Mouse (Mus musculus) cerebellum, adult 8-10 months (tissue): ENCODE measurements around the gene Pttg1ip.

Experiments
- DNase-seq: peaks from one replicate; pipeline ENCODE4 v3.0.0; 2022

Pttg1ip gene

DNA sequence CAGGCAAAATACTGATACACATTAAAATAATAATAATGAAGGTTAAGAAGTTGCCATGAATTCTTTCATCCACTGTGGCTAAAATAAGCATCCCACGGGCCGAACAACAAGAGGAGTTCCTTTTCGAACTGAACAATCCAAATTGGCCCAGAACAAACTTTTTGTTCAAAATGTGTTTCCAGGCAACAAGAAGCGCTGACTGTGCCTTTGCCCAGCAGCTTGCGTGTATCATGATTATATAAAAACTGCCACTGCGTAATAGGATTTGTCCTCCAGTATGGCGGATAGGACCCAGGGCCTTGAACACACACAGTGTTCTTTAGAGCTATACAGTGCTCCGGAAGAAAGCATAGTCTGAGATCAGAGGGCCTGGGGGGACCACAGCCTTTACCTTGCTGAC is 27.1 kb downstream of the Pttg1ip start:
- DNase-seq, result no peak

DNA sequence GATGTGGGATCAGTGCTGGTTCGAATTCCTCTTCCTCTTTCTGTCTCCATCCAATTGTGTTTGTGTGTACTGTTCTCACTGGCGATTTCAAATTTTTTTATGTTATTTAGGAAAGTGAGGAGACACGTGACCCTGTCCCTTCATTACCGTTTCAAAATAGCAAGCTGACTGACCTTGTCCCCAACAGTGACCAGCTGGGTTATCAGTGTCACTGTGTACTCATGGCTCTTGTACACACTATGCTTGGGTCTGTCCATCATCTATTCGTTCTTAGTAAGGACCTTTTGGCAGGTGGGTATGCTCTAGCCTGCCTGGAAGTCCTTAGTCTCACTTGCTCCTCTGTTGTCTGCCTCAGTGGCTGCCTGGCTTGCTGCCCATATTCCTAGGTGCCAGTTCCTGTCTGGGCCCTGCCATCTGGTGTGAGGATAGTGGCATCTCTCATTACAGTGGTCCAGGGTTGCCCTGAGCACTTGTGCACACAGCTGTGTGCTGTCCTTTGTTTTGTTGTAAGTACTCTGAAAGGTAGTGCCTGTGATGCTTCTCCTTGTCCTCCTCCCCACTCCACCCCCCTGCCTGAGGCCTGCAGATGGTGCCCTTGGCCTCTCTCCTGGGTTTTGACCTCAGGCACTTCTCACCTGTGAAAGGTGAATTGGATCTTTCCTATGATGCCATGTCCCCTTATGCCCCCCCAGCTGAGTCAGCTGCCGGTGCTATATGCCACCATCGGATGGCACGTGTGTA is 28.9 kb downstream of the Pttg1ip start:
- DNase-seq, result peak; percentile 49

DNA sequence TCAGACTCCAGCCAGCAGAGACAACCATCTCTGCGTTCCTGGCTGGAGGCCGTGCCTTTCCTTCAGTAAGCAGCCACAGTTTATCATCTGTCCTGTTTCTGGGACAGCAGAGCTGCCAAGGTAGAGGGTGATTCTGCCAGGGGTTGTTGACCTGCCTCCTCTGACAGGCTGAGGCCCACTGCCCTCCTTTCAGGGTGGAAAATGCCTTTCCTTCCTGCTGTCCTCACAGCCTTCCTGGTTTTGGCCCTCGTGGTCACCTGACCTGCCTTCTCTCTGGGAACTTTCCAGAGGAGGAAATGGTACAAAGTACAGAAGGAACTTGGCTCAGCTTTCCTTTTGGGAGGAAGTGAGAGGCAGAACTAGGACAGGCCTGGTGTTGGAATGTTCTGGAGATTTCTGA is 31.9 kb downstream of the Pttg1ip start:
- no peak for DNase-seq

DNA sequence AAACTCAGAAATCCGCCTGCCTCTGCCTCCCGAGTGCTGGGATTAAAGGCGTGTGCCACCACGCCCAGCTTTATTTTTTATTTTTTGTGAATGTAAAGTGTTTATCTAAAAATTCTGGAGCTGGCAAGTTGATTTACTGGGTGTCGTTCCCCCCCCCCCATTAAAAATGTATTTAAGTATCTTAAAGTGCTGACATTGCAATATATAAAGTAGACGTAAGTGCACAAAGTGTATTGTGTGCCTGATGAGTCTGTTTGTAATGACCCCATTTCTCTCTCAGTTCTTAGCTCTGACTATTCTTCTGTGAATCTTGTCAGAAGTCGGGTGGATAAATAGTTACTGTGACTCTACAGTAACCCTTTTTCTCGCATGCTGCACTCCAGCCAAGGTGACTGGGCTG is 34.1 kb downstream of the Pttg1ip start:
- no peak for DNase-seq

DNA sequence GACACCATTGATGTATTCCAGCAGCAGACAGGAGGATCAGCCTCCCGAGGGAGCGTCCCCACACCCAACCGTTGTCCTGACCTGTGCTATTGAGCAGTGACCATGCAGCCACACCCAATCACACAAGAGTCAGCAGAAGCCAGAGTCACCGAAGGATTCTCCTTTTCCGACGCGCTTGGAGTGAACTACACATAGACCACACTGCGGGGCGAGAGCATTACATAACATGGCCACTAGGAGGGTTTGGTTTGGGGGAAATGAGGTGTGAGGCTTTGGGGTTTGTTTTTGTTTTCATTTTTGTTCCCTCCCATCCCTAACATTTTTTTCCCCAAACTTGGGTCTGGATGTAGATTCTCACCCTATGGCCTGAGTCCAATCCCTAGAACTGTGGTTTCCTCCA is 34.6 kb downstream of the Pttg1ip start:
- no peak for DNase-seq

DNA sequence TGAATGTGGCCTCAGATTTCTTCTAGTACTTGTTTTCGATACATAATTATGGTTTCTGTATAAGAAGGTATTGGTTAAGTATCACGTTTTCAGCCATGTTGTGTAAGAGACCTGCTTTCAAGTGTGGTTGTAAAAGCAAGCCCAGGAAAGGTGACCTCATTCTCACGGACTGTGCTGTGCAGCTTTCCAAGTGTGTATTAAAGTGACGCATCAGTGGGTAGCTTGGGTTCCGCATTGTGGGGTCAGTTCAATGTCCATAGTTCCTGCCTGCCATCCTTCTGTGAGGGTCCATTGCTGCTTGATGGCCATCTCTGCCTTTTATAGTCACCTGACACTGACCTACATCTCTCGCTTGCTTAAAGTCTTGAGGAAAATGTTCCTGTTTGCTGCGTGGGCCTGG is 35.4 kb downstream of the Pttg1ip start:
- DNase-seq, result no peak

DNA sequence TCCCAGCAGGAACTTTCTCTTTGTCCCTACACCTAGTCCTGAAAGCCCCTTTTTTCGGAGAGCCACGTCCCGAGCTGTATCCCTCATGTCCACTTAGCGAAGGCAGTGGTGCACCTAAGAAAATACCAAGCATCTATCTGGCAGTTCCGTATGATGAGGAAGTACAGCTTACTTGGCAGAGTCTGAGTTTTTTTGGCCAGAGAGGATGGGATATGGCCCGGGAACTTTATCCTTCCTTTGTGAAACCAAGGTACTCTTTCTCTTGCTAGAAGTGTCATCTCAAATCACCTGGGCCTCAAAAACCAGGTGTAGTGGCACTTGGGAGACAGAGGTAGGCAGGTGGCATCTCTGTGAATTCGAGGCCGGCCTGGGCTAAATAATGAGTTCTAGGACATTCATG is 40.0 kb downstream of the Pttg1ip start:
- DNase-seq, result no peak

DNA sequence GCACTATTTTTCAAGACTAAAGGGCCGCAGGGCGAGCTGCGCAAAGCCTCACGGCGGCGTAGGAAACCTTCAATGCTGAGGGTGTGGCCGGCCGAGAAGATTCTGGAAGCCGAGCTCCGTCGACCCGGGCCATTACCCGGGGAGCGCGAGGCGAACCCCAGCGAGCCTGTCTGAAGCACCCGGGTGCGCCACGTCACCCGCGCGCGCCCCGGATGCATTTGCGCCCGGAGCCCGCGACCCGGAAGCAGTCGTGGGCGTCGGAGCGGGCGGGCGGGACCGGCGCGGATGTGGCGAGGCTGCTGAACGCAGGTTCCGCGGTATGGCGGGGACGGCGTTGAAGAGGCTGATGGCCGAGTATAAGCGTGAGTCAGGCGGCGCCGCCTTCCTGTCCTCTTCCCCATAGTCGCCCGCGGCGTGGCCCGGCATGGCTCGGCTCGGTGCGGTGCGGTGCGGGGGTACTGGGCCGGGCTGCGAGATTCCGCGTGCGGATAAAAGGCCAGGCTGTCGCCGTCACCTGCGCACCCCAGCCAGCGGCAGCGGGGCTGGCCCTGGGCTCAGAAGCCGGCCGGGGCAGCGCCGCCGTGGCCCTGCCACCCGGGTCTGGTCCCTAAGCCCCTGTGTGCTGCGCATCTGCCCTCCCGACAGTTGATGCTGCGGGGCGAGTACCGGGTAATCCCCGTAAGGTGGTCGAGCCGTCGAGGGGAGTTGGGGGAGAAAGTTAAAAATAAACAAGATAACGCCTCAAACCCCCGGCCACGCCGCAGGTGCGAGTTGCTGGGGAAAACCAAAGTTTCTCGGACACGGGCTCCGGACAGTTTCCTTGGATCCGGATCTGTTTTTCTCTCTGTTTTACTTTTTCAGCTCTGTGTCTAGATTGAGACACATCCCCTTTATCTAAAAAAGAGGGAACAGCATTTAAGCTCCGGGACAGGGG is 40.8 kb downstream of the Pttg1ip start, which contains the start of gene Ube2g2:
Gene Ube2g2 (plus strand): TSS at position 221 of the 934 bp plus-strand sequence.
- peak; percentile 92 for DNase-seq

DNA sequence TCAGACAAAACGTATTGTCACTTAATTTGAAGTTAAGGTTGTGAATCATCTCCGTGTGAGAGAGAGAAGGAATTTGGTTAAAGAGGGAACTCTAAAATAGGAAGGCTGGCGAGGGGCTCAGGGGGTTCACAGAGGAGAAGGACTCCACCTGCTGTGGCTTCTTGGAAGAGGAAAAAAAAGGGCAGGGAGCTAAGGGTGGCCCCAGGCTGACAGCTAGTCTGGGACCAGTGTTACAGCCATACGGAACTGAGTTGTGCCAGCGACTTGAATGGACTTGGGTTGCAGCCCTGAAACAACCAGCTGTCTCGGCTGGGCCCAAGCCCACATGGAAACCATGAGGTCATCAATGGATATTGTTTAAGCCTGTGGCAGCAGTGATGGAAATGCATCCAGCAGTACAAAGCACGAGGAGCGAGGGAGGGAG is 41.6 kb downstream of the Pttg1ip start:
- DNase-seq, result no peak

DNA sequence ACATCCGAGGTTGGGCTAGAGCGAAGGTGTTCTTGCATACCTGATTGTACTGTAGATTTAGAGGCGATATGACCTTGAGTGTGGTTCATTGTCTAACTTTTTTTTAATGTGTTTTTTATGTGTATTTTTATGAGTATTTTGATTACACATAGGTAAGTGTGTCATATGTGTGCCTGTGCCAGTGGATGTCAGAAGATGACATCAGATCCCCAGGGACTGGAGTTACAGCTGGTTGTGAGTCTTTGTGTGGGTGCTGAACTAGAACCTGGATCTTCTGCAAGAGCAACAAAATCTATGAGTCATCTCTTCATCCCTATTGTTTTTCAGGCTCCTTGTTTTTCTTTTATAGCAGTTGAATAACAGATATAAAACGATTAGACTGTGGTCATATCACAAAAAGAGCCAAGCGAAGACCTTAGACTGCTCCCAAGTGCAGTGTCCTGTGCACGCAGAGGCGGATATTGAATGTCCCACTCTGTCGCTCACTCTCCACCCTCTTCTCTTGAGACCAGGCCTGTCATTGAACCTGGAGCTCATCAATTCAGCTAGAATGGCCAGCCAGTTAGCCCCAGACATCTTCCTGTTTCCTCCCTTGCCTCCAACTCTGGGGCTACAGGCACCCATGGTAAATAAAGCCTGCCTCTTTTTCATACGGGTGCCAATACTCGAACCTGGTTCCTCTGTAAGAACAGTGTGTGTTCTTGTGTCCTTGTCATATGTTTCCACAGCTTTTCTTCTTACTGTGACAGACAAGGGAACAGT is 42.3 kb downstream of the Pttg1ip start:
- DNase-seq, result no peak

DNA sequence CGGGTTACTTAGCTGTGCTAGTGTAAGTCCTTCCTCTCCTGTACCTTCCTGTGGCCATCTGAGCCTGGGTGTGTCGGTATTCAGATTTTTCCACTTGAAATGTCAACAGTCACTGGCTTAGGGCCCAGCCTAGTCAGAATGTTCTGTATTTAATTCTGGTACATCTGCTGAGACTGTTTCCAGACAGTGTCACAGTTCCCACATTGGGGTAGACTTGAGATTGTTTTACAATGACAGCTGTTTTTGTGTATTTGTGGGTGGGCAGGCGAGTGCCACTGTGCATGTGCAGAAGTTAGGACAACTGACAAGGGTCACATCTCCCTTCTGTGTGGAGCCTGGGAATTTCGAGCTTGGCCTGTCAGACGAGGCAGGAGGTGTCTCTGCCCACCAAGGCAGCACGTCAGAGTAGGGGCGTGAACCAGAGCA is 43.1 kb downstream of the Pttg1ip start:
- no peak for DNase-seq

DNA sequence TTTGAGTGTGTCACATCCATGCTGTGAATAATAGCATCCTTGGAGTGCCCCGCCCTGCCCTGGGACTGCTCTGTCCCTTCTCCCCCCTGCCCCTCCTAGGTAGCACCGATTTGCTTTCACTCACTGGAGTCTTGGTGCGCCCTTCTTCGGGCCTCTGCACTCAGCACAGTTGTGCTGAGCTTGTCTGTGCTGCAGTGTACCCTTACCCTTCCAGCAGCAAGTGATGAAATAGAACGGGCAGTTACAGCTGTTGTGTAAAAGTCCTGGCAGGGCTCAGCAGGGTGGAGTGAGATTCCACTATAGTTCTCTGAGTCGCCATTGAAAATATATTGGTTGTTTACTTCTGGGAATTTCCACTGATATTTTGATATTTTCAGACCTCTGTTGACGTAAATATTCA is 44.5 kb downstream of the Pttg1ip start:
- DNase-seq, result no peak

DNA sequence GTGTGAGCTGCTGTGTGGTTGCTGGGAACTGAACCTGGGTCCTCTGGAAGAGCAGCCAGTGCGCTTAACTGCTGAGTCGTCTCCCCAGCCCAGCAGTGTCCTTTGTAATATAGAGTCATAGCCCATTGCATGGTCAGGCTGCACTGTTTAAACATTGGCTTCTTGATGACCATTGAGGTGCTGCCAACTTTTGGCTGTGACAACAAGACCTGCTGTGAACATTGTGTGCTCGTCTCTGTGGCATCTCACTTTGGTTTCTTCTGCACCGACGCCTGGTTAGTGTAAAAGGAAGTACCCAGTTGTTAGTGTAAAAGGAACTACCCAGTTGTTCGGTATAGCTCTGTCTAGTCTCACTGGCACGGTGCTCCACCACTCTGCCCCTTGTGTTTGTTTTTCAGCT is 45.1 kb downstream of the Pttg1ip start:
- no peak for DNase-seq

DNA sequence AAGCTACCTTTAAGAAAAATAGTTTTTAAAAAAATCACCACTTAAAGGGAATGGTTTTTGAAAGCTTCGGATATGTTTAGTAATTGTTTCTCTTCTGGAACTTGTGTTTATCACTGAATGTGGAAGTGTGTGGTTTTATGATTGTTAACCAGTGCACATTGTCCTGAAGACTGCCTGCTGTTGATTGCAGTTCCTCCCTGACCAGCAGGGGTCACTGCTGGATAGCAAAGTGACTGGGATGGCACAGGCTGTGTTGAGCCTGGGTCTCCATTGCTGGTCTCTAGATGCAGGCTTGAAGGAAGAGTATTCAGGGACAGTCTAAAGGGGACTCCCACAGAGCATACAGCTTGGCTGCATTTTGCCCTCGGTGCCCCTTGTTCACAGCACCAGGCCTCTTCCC is 46.0 kb downstream of the Pttg1ip start:
- peak; percentile 80 for DNase-seq

DNA sequence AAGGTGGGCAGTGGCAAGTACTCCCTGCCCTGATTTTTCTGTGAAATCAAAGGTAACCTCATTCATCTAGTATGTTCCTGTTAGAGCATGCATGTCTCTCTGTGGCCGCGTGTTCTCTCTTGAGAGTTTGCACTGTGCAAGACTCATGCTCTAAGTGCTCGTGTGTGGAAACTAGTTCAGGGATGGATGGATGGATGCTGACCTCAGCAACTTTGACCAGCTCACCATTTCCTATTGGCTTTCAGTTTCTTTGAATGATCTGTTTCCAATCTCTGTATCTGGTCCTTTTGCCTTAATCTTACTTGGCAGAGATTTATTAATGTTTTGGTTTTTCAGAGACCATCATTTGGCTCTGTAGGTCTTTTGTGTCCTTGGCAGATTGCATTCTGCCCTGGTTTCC is 47.6 kb downstream of the Pttg1ip start:
- no peak for DNase-seq

DNA sequence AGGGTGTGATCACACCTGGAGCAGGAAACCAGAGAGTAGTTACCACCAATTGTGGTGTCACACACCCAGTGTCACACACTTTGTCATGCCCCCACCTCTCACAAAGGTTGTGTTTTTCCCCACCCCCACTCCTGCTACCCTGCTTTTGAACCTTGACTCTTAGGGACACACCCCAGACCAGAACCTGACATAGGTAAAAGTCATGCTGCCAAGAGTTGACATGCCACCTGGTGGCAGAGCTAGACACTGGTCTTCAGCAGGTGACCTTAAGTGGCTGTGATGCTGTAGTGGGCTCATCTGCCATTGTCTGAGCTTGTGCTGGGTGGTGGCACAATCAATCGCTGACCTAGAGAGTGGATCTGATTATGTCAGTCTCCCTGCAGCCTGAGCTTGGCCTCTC is 48.5 kb downstream of the Pttg1ip start:
- no peak for DNase-seq

DNA sequence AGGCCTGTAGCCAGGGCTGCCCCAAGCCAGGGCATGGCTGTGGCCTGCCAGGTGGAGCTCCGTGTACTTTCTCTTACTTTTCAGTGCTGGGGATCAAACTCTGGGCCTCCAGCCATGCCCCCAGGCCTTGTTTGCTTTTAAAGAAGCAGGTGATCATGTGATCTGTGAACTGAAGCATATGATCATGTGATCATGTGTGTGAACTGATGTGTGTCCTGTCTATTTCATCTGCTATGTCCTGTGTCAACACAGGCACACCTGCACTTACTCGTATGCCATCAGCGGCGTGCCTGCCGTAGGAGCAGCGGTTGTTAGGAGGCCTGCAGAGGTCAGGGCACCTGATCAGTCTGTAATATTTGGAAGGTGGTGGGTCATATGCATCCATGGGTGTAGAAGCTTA is 52.5 kb downstream of the Pttg1ip start:
- no peak for DNase-seq

DNA sequence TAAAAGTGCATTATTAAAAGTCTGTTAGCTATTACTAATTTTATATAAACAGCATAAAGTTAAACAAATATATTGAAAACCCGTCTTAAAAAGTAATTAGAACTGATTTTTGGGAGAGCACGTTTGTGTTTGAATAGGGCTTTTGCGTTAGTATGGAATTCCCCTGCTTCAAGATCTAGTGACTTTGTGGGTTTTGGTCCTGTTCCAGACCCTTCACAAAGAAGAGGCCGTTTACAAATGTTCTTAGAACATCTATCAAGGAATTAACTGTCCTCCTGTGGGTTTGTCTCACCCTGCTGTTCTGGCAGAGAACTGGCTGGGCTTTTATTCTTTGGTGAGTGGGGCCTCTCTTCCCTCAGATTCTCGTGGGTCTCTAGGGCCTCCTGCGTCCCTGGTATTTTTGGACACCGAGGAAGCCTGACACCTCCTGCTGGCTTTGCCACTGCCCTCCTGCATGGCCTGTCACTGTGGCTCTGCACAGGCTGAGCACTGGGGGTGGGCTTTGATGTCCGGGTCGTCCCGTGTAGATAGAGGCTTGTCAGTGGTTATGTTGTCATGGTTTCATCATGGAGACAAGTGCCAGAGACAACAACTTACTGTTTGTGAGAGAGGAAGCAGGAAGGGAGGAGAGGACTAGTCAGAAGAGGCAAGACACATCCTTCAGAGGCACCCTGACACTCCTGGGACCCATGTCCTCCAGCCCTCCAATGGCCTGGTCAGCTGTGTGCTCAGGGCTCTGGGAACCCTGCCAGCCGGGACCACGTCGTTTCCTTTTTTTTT is 53.1 kb downstream of the Pttg1ip start:
- DNase-seq, result no peak

DNA sequence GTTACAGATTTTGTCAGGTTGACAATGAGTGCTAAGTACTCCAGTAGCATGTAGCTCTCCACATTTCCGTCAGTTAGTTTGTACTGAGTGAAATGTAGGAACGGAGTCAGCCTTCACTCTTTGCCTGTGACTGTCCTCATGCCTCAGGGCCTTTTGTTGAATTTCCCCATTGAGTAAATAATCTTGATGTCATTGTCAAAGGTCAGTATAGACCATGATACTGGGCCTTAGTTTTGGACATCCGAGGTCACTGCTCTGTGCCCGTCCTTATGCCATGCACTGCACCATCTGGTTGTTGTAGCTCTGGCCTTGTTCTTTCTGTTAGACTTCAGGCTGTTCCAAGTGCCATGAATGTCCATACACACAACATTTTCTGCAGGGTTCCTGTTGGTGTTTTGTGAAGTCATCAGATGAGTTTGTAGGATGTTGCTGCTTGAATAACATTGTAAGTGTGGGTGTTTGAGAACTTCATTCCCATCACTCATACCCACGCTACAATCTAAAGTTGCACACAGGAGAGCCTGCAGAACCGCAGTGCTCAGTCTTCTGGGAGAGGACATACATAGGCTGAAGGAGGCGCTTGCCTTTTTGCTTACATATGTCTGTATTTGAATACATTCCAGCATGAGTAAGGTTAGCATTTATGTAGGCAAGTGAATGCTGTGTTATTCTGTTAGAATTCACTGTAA is 54.9 kb downstream of the Pttg1ip start:
- no peak for DNase-seq

DNA sequence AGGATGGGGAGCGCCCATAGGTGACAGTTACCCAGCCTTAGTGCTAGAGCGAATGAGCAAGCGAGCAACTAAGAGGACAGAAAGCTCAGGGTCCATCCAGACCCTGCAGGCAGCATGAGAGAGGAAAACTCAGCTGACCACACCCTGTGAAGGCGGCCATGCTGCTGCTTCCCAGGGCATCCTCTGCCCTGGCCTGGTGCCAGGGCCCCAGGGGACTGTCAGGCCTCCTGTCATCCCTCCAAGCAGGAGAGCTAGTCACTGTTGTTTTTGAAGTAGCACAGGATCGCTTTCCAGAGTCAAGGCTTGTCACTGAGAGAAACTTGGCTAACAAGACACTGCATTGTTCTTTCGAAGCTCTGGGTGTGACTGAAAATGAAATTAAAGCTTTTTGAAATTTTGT is 57.4 kb downstream of the Pttg1ip start:
- DNase-seq, result no peak

DNA sequence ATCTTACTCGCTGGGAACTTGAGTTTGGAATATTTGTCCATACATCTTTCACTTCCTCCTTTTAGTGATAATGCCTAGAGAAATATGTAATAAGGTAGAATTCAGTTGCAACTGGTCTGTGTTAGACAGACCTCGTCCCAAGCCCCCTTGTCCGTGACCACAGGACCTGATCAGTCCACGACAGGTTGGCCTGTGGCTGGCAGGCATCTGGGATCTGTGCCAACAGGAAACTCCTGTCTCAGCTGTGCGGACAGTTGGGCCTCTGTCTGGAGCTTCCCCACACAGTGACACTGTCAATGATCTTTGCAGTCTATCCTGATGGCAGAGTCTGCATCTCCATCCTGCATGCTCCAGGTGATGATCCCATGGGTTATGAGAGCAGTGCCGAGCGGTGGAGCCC is 61.6 kb downstream of the Pttg1ip start:
- DNase-seq, result no peak

DNA sequence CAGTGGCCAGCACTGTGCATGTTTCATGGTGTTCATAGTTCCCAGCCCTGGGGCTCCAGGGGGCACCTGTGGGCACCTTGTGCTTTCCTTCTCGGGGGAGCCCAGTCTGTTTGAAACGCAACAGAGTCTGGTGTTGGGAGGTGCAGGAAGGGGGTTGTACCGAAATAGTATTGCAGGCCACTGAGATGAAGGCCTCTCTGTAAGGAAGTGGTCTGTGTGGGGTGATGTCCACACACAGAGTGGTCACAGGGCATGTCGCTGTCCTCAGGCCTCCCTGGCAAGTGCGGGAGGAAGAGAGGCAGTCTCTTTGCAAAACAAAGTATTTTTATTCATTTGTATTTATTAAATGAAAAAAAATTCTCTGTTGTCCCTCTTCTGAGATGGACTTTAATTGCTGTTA is 64.1 kb downstream of the Pttg1ip start:
- no peak for DNase-seq
